Mouse (Mus musculus) ES-E14 (cell line): Measurements from ENCODE around the gene Nos3.

ENCODE experiments used
- CHD2 ChIP-seq: IDR thresholded peaks from 2 replicates; pipeline ENCODE4 v1.6.1; 2014; ENCODE audit warnings: mild to moderate bottlenecking, low read depth, low read length, inconsistent platforms
- HCFC1 ChIP-seq: IDR thresholded peaks from 2 replicates; pipeline ENCODE4 v1.6.1; 2012; ENCODE audit warnings: low read length, inconsistent platforms, borderline replicate concordance; ENCODE audit not compliant: insufficient read depth
- ZC3H11A ChIP-seq: IDR thresholded peaks from 2 replicates; pipeline ENCODE4 v1.6.1; 2012; ENCODE audit warnings: low read depth, mild to moderate bottlenecking, inconsistent platforms, low read length, borderline replicate concordance
- ZNF384 ChIP-seq: IDR thresholded peaks from 2 replicates; pipeline ENCODE4 v1.6.1; 2012; ENCODE audit warnings: low read depth, low read length, inconsistent platforms

DNA sequence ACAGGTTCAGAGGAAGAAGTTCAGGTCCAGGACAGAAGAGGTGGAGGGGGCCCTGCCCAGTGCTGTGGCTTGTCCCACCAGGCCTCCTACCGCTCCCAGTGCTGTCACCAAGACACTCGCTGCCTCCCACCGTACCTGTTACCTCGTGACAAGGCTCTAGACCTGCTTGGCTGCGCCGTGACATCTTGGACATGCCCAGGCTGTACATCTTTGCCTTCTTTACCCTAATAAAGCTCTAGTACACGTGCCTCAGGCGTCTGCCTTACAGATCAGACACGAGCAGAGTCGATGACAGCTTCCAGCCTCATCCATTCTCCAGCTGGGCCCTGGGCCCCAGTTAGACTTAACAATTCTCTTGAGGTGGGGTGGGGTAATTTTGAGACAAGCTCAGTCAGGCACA lies 53.0 kb downstream of the Nos3 start:
- TF ChIP-seq CHD2 (no peak), ZC3H11A (no peak), ZNF384 (no peak), HCFC1 (no peak)
